Mouse (Mus musculus) MEL (cell line): ENCODE data around the gene Trit1. TPM values are rescaled to one million over a fixed set of nuclear protein-coding genes. Genes with fewer than 3 reads are reported as not detected.

ENCODE experiments used
- DNase-seq: peaks from one replicate; pipeline ENCODE4 v3.0.0; 2011; ENCODE audit warnings: low read depth, low spot score
- H3K27ac ChIP-seq: 2 replicates; pipeline ENCODE4 v1.5.1; 2012; ENCODE audit warnings: low read depth, mild to moderate bottlenecking, control low read depth, low read length, moderate library complexity; ENCODE audit not compliant: control insufficient read depth
- H3K27me3 ChIP-seq, 2 experiments: fragments of 150-350 bp in 1 of 2; sonication (generic) in 1 of 2; 2 replicates each; pipeline ENCODE4 v1.6.1; 2012; ENCODE audit warnings: low read length in 2 of 2, mild to moderate bottlenecking in 2 of 2, improper control_type of control experiment in 1 of 2, moderate library complexity in 1 of 2; ENCODE audit not compliant: insufficient read depth in 2 of 2, control insufficient read depth in 1 of 2
- H3K36me3 ChIP-seq, 2 experiments: 2 replicates each; pipeline ENCODE4 v1.6.1; 2012 to 2014; ENCODE audit warnings: low read length in 2 of 2, improper control_type of control experiment in 1 of 2, inconsistent platforms in 1 of 2, mild to moderate bottlenecking in 1 of 2; ENCODE audit not compliant: insufficient read depth in 2 of 2, control insufficient read depth in 1 of 2
- H3K4me1 ChIP-seq, 2 experiments: fragments of 150-350 bp in 1 of 2; sonication (generic) in 1 of 2; 2 replicates each; pipeline ENCODE4 v1.6.1; 2012; ENCODE audit warnings: low read length in 2 of 2, improper control_type of control experiment in 1 of 2, mild to moderate bottlenecking in 1 of 2; ENCODE audit not compliant: insufficient read depth in 2 of 2, control insufficient read depth in 1 of 2
- H3K4me3 ChIP-seq, 2 experiments: fragments of 150-350 bp in 1 of 2; sonication (generic) in 1 of 2; 2 replicates each; pipeline ENCODE4 v1.5.1; 2012; ENCODE audit warnings: low read depth in 2 of 2, low read length in 2 of 2, mild to moderate bottlenecking in 2 of 2, moderate library complexity in 2 of 2, control low read depth in 1 of 2, improper control_type of control experiment in 1 of 2; ENCODE audit not compliant: control insufficient read depth in 1 of 2, insufficient read depth in 1 of 2
- H3K79me2 ChIP-seq: 2 replicates; pipeline ENCODE4 v1.6.1; 2012; ENCODE audit warnings: mild to moderate bottlenecking, low read length, moderate library complexity; ENCODE audit not compliant: control insufficient read depth, poor library complexity, insufficient read depth
- H3K9ac ChIP-seq: 2 replicates; pipeline ENCODE4 v1.6.1; 2012; ENCODE audit warnings: low read depth, mild to moderate bottlenecking, control low read depth, low read length, moderate library complexity; ENCODE audit not compliant: control insufficient read depth, poor library complexity, severe bottlenecking
- H3K9me3 ChIP-seq: fragments of 150-350 bp; sonication (generic); replicated peaks from 2 replicates; pipeline ENCODE4 v1.6.1; 2012; ENCODE audit warnings: mild to moderate bottlenecking, low read length, improper control_type of control experiment, moderate library complexity; ENCODE audit not compliant: insufficient read depth
- BHLHE40 ChIP-seq: IDR thresholded peaks from 2 replicates; pipeline ENCODE4 v1.6.1; 2012; ENCODE audit warnings: low read depth, mild to moderate bottlenecking, inconsistent platforms, low read length, improper control_type of control experiment, borderline replicate concordance
- CHD1 ChIP-seq: IDR thresholded peaks from 2 replicates; pipeline ENCODE4 v1.6.1; 2012; ENCODE audit warnings: low read depth, mild to moderate bottlenecking, inconsistent platforms, low read length, improper control_type of control experiment
- CHD2 ChIP-seq: IDR thresholded peaks from 2 replicates; pipeline ENCODE4 v1.6.1; 2011; ENCODE audit warnings: low read length, improper control_type of control experiment
- CTCF ChIP-seq, 3 experiments: IDR thresholded peaks in 2 of 3; conservative IDR thresholded peaks in 1 of 3; 2 replicates each; pipeline ENCODE4 v1.5.1; 2011 to 2012; ENCODE audit warnings: low read length in 3 of 3, low read depth in 2 of 3, mild to moderate bottlenecking in 2 of 3, improper control_type of control experiment in 1 of 3, inconsistent platforms in 1 of 3, mixed read lengths in 1 of 3, moderate library complexity in 1 of 3; ENCODE audit not compliant: control insufficient read depth in 1 of 3, insufficient read depth in 1 of 3, poor library complexity in 1 of 3, severe bottlenecking in 1 of 3
- E2F4 ChIP-seq: IDR thresholded peaks from 2 replicates; pipeline ENCODE4 v1.6.1; 2011; ENCODE audit warnings: low read depth, low read length, improper control_type of control experiment, borderline replicate concordance
- EP300 ChIP-seq, 2 experiments: IDR thresholded peaks; 2 replicates each; pipeline ENCODE4 v1.6.1; 2011; ENCODE audit warnings: improper control_type of control experiment in 2 of 2, low read length in 2 of 2, low read depth in 1 of 2, mild to moderate bottlenecking in 1 of 2
- ETS1 ChIP-seq: IDR thresholded peaks from 2 replicates; pipeline ENCODE4 v1.6.1; 2012; ENCODE audit warnings: low read depth, mild to moderate bottlenecking, inconsistent platforms, low read length, improper control_type of control experiment, moderate library complexity
- GABPA ChIP-seq: IDR thresholded peaks from 2 replicates; pipeline ENCODE4 v1.6.1; 2012; ENCODE audit warnings: low read depth, mild to moderate bottlenecking, inconsistent platforms, low read length, improper control_type of control experiment, moderate library complexity
- GATA1 ChIP-seq: IDR thresholded peaks from 2 replicates; pipeline ENCODE4 v1.6.1; 2011; ENCODE audit warnings: low read depth, low read length, improper control_type of control experiment
- HCFC1 ChIP-seq: IDR thresholded peaks from 2 replicates; pipeline ENCODE4 v1.6.1; 2012; ENCODE audit warnings: low read depth, mild to moderate bottlenecking, inconsistent platforms, low read length, improper control_type of control experiment, moderate library complexity
- MAFK ChIP-seq: IDR thresholded peaks from 2 replicates; pipeline ENCODE4 v1.6.1; 2011; ENCODE audit warnings: low read depth, mild to moderate bottlenecking, low read length, improper control_type of control experiment, borderline replicate concordance
- MAZ ChIP-seq: IDR thresholded peaks from 2 replicates; pipeline ENCODE4 v1.6.1; 2012; ENCODE audit warnings: low read depth, mild to moderate bottlenecking, inconsistent platforms, low read length, improper control_type of control experiment
- MXI1 ChIP-seq: IDR thresholded peaks from 2 replicates; pipeline ENCODE4 v1.6.1; 2011; ENCODE audit warnings: mild to moderate bottlenecking, low read depth, low read length, improper control_type of control experiment
- MYB ChIP-seq: IDR thresholded peaks from 2 replicates; pipeline ENCODE4 v1.6.1; 2011; ENCODE audit warnings: mild to moderate bottlenecking, low read depth, low read length, improper control_type of control experiment
- NELFE ChIP-seq: IDR thresholded peaks from 2 replicates; pipeline ENCODE4 v1.6.1; 2011; ENCODE audit warnings: low read depth, low read length, improper control_type of control experiment
- POLR2AphosphoS2 ChIP-seq: IDR thresholded peaks from 2 replicates; pipeline ENCODE4 v1.6.1; 2011; ENCODE audit warnings: low read length, improper control_type of control experiment
- POLR2AphosphoS5 ChIP-seq: IDR thresholded peaks from 2 replicates; pipeline ENCODE4 v1.6.1; 2012; ENCODE audit warnings: low read depth, borderline replicate concordance, mild to moderate bottlenecking, inconsistent platforms, low read length, moderate library complexity, mixed read lengths
- RCOR1 ChIP-seq: IDR thresholded peaks from 2 replicates; pipeline ENCODE4 v1.6.1; 2012; ENCODE audit warnings: low read depth, mild to moderate bottlenecking, inconsistent platforms, low read length, improper control_type of control experiment
- SIN3A ChIP-seq: IDR thresholded peaks from 2 replicates; pipeline ENCODE4 v1.6.1; 2012; ENCODE audit warnings: low read length, improper control_type of control experiment, inconsistent platforms
- SMC3 ChIP-seq: IDR thresholded peaks from 2 replicates; pipeline ENCODE4 v1.6.1; 2011; ENCODE audit warnings: low read depth, low read length, improper control_type of control experiment
- TAL1 ChIP-seq: IDR thresholded peaks from 2 replicates; pipeline ENCODE4 v1.6.1; 2012; ENCODE audit warnings: mild to moderate bottlenecking, inconsistent platforms, low read length, moderate library complexity, mixed read lengths
- TCF12 ChIP-seq: IDR thresholded peaks from 2 replicates; pipeline ENCODE4 v1.6.1; 2014; ENCODE audit warnings: low read depth, mild to moderate bottlenecking, inconsistent platforms, low read length, improper control_type of control experiment, moderate library complexity
- USF2 ChIP-seq, 2 experiments: IDR thresholded peaks; 2 replicates each; pipeline ENCODE4 v1.6.1; 2011 to 2012; ENCODE audit warnings: improper control_type of control experiment in 2 of 2, low read length in 2 of 2, borderline replicate concordance in 1 of 2, inconsistent platforms in 1 of 2, low read depth in 1 of 2, mild to moderate bottlenecking in 1 of 2; ENCODE audit not compliant: insufficient read depth in 1 of 2
- ZKSCAN1 ChIP-seq: IDR thresholded peaks from 2 replicates; pipeline ENCODE4 v1.6.1; 2012; ENCODE audit warnings: low read depth, mild to moderate bottlenecking, inconsistent platforms, low read length, improper control_type of control experiment, moderate library complexity
- ZMIZ1 ChIP-seq: IDR thresholded peaks from 2 replicates; pipeline ENCODE4 v1.6.1; 2012; ENCODE audit warnings: low read depth, mild to moderate bottlenecking, inconsistent platforms, low read length, improper control_type of control experiment, moderate library complexity
- ZNF384 ChIP-seq: IDR thresholded peaks from 2 replicates; pipeline ENCODE4 v1.6.1; 2012; ENCODE audit warnings: low read depth, mild to moderate bottlenecking, inconsistent platforms, low read length, improper control_type of control experiment
- polyA plus RNA-seq, 2 experiments: library from polyadenylated mRNA; stranded (reverse) in 1 of 2; unstranded in 1 of 2; fragments of >175 nt in 1 of 2; fragments of >200 nt in 1 of 2; gene quantifications; 2 replicates each; pipeline versions ENCODE4 v1.2.1 to v1.2.4; 2012; ENCODE audit warnings: low replicate concordance in 2 of 2, low read depth in 1 of 2; ENCODE audit not compliant: insufficient read length in 2 of 2, insufficient read depth in 1 of 2, missing spikeins in 1 of 2
- total RNA-seq: library from RNA; depleted of rRNA; stranded (reverse); fragments of 300-350 nt; gene quantifications from 2 replicates; pipeline ENCODE4 v1.2.3, GENCODE M21; 2012

Gene Trit1
- total and polyA plus RNA-seq, 3 experiments, result 17.9 to 19.6 TPM; not detected in 1

GRCm38 (mm10) chr4:123071266-123071966, 55.0 kb downstream of the Trit1 start (continued):
- TF ChIP-seq ZNF384, result no peak
- peak; percentile 23; the same call in 1 of the 2 replicates for TF ChIP-seq TAL1
- no peak for TF ChIP-seq POLR2AphosphoS5
- 0 out of 2 replicates have a peak, but pooled peaks have one; percentile 16 for TF ChIP-seq RCOR1
- TF ChIP-seq MYB, result no peak

- H3K9ac ChIP-seq, result no peak overlapping the region
- no peak overlapping the region for H3K4me3 ChIP-seq
- TF ChIP-seq NELFE (no peak), MAZ (no peak), MAFK (no peak), HCFC1 (no peak), MXI1 (no peak), CHD2 (no peak), GABPA (no peak), CHD1 (no peak), SMC3 (no peak), POLR2AphosphoS5 (no peak), E2F4 (no peak), ZKSCAN1 (no peak), RCOR1 (no peak)
- no peaks in the 10 kb centered on the region for H3K79me2 ChIP-seq
- no peak for DNase-seq
- peaks cover 0 to 14% of the 10 kb centered on the region in 2 experiments for H3K4me1 ChIP-seq
- peaks cover 0 to 8% of the 10 kb centered on the region in 2 experiments; a peak in 1 of 4 replicates for H3K36me3 ChIP-seq
- no peak overlapping the region for H3K27ac ChIP-seq
- no peaks in the 10 kb centered on the region for H3K9me3 ChIP-seq
- H3K27me3 ChIP-seq, result no peaks in the 10 kb centered on the region
Observed at GRCm38 (mm10) chr4:123076928-123077327, 60.5 kb downstream of the Trit1 start.

- Histone ChIP-seq H3K9ac (no peak overlapping the region), H3K4me3 (no peak overlapping the region), H3K36me3 (peaks cover 0 to 8% of the 10 kb centered on the region in 2 experiments; a peak in 1 of 4 replicates), H3K9me3 (no peaks in the 10 kb centered on the region), H3K4me1 (peaks cover 0 to 17% of the 10 kb centered on the region in 2 experiments), H3K79me2 (no peaks in the 10 kb centered on the region), H3K27ac (no peak overlapping the region), H3K27me3 (no peaks in the 10 kb centered on the region)
- peak; percentile 62 for DNase-seq
- TF ChIP-seq ZNF384 (peak; percentile 93), TCF12 (peak; percentile 92), USF2 (IDR thresholded peaks at IDR 0.05; ENCODE audit: borderline replicate concordance in 1 of 2, insufficient read depth in 1 of 2, low read depth in 1 of 2, low read length in 2 of 2) (no peak), TAL1 (peak; percentile 79), RCOR1 (peak; percentile 65), MXI1 (0 out of 2 replicates have a peak, but pooled peaks have one; percentile 35), SIN3A (peak; percentile 67), EP300 (IDR thresholded peaks at IDR 0.05; ENCODE audit: low read depth in 1 of 2, low read length in 2 of 2) (peak; percentile 78 to 90), ETS1 (peak; percentile 71; the same call in 1 of the 2 replicates), ZMIZ1 (no peak), MAZ (peak; percentile 48; the same call in 1 of the 2 replicates), GATA1 (peak; percentile 87), ZKSCAN1 (no peak), POLR2AphosphoS2 (no peak), BHLHE40 (peak; percentile 30; the same call in 1 of the 2 replicates), CTCF (IDR thresholded peaks at IDR 0.05 in 2 of 3, conservative IDR thresholded peaks at IDR 0.05 in 1 of 3; ENCODE audit: control insufficient read depth in 1 of 3, insufficient read depth in 1 of 3, low read depth in 2 of 3, low read length in 3 of 3, poor library complexity in 1 of 3, severe bottlenecking in 1 of 3) (no peak)
Observed at GRCm38 (mm10) chr4:123078231-123078630, 61.8 kb downstream of the Trit1 start.
